In genomic region chr16:58455118-58455517, GRCm38 (mm10) we compare ENCODE assay signal across 16 mouse cellular contexts. TPM values are rescaled to one million over a fixed set of nuclear protein-coding genes. Genes with fewer than 3 reads are reported as not detected.
A peak's percentile ranks its signal among the peaks of the same experiment; 100 is the strongest.
DNase-seq lines count a peak whose midpoint lies in the region; ATAC-seq and TF ChIP-seq lines count a peak whose summit lies in the region.
"Had no signal": no experiment of that assay in that cellular context is flagged by ENCODE, and none has a peak within 500 bp of the region (broad histone marks: within the 10 kb centered on the region; RNA-seq: fewer than 3 reads in every experiment).

No protein-coding gene starts in this region.

- no peak overlapping the region for H3K4me3 ChIP-seq in intestine, embryonic 14.5 days (ENCODE audit: low read depth, low read length)
- no peak overlapping the region for H3K4me3 ChIP-seq in intestine, postnatal 0 days (ENCODE audit: low read depth, low read length)
- no peak overlapping the region for H3K4me3 ChIP-seq in liver, embryonic 14.5 days (ENCODE audit: insufficient read depth in 1 of 2, low read depth in 2 of 2, low read length in 2 of 2)
- H3K4me3 ChIP-seq: embryonic facial prominence, embryonic 12.5 days; forebrain, embryonic 12.5 days; heart, embryonic 12.5 days; limb, embryonic 13.5 days; midbrain, embryonic 13.5 days; neural tube, embryonic 13.5 days had no signal

- peak; percentile 29 for DNase-seq in intestine, embryonic 14.5 days (ENCODE audit: low spot score)
- no peak for DNase-seq in liver, embryonic 14.5 days (ENCODE audit: low read depth in 3 of 3, low spot score in 3 of 3)
- DNase-seq in cerebellum, adult 11 months, result no peak
- DNase-seq in frontal cortex, postnatal 25 days (ENCODE audit: low spot score in 2 of 2), result no peak
- DNase-seq in thymus, postnatal 14 days, result no peak

- no peak overlapping the region for H3K9ac ChIP-seq in intestine, embryonic 14.5 days (ENCODE audit: low read length)
- no peak overlapping the region for H3K9ac ChIP-seq in intestine, postnatal 0 days (ENCODE audit: low read depth, low read length)
- peak overlapping the region; percentile 5 for H3K9ac ChIP-seq in liver, embryonic 14.5 days (replicated peaks)
- H3K9ac ChIP-seq: embryonic facial prominence, embryonic 12.5 days; forebrain, embryonic 12.5 days; heart, embryonic 12.5 days; hindbrain, embryonic 14.5 days; limb, embryonic 13.5 days; midbrain, embryonic 13.5 days; neural tube, embryonic 13.5 days had no signal

- no peak overlapping the region for H3K4me2 ChIP-seq in intestine, embryonic 14.5 days (ENCODE audit: low read length)
- H3K4me2 ChIP-seq in intestine, postnatal 0 days (replicated peaks; ENCODE audit: low read depth), result no peak overlapping the region
- peak overlapping the region; percentile 56 for H3K4me2 ChIP-seq in liver, embryonic 14.5 days (ENCODE audit: low read depth)
- H3K4me2 ChIP-seq: embryonic facial prominence, embryonic 12.5 days; forebrain, embryonic 12.5 days; heart, embryonic 12.5 days; hindbrain, embryonic 14.5 days; limb, embryonic 13.5 days; midbrain, embryonic 13.5 days; neural tube, embryonic 13.5 days had no signal

- H3K9me3 ChIP-seq in intestine, embryonic 14.5 days (ENCODE audit: control insufficient read depth, low read length), result no peaks in the 10 kb centered on the region
- no peaks in the 10 kb centered on the region for H3K9me3 ChIP-seq in intestine, postnatal 0 days (ENCODE audit: control insufficient read depth)
- H3K9me3 ChIP-seq in liver, embryonic 14.5 days (ENCODE audit: control insufficient read depth, low read length), result no peaks in the 10 kb centered on the region
- H3K9me3 ChIP-seq: embryonic facial prominence, embryonic 12.5 days; forebrain, embryonic 12.5 days; heart, embryonic 12.5 days; limb, embryonic 13.5 days; midbrain, embryonic 13.5 days; neural tube, embryonic 13.5 days had no signal

- no peak overlapping the region for H3K27ac ChIP-seq in intestine, embryonic 14.5 days (ENCODE audit: low read depth)
- H3K27ac ChIP-seq in intestine, postnatal 0 days (ENCODE audit: low read depth, low read length), result no peak overlapping the region
- peak overlapping the region; percentile 76 for H3K27ac ChIP-seq in liver, embryonic 14.5 days
- H3K27ac ChIP-seq: embryonic facial prominence, embryonic 12.5 days; forebrain, embryonic 12.5 days; hindbrain, embryonic 14.5 days; kidney, postnatal 0 days; limb, embryonic 13.5 days; macrophage; midbrain, embryonic 13.5 days; neural tube, embryonic 13.5 days had no signal

- TF ChIP-seq CTCF in intestine, postnatal 0 days (IDR thresholded peaks at IDR 0.05; ENCODE audit: low read depth), result no peak
- no peak for TF ChIP-seq CTCF in liver, embryonic 14.5 days (IDR thresholded peaks at IDR 0.05; ENCODE audit: low read depth)

- no peak for ATAC-seq in intestine, embryonic 14.5 days (replicated peaks; ENCODE audit: low FRiP score, low TSS enrichment, low read depth)
- ATAC-seq in intestine, postnatal 0 days, result no peak
- 0 out of 2 replicates have a peak, but pooled peaks have one; percentile 51 for ATAC-seq in erythroblast, adult 5-6 weeks (replicated peaks; ENCODE audit: low FRiP score, poor library complexity, severe bottlenecking)
- ATAC-seq in liver, embryonic 14.5 days (ENCODE audit: insufficient read depth), result peak; percentile 32; the same call in 1 of the 2 replicates
- ATAC-seq: midbrain, embryonic 13.5 days had no signal

- WGBS in intestine, embryonic 14.5 days, result 90% methylated on average over 5 of the region's 5 CpGs
- WGBS in intestine, postnatal 0 days, result 84% methylated on average over 5 of the region's 5 CpGs
- WGBS in liver, embryonic 14.5 days (ENCODE audit: insufficient replicate concordance), result 23% methylated on average over 5 of the region's 5 CpGs

- no peaks in the 10 kb centered on the region for H3K4me1 ChIP-seq in intestine, embryonic 14.5 days (replicated peaks; ENCODE audit: control insufficient read depth, insufficient read depth, low read length)
- H3K4me1 ChIP-seq in intestine, postnatal 0 days (replicated peaks; ENCODE audit: control insufficient read depth, insufficient read depth, low read length), result no peaks in the 10 kb centered on the region
- peaks cover 47 to 49% of the 10 kb centered on the region in 2 experiments for H3K4me1 ChIP-seq in liver, embryonic 14.5 days (replicated peaks; ENCODE audit: control insufficient read depth in 2 of 2, insufficient read depth in 2 of 2, low read length in 1 of 2)
- H3K4me1 ChIP-seq: embryonic facial prominence, embryonic 12.5 days; forebrain, embryonic 12.5 days; limb, embryonic 13.5 days; midbrain, embryonic 13.5 days; neural tube, embryonic 13.5 days had no signal

- TF ChIP-seq EP300 in liver, embryonic 14.5 days (IDR thresholded peaks at IDR 0.05; ENCODE audit: low read depth), result no peak

- H3K27me3 ChIP-seq in intestine, embryonic 14.5 days (replicated peaks; ENCODE audit: control insufficient read depth, insufficient read depth, low read length), result no peaks in the 10 kb centered on the region
- no peaks in the 10 kb centered on the region for H3K27me3 ChIP-seq in intestine, postnatal 0 days (replicated peaks; ENCODE audit: control insufficient read depth, insufficient read depth, low read length)
- no peaks in the 10 kb centered on the region for H3K27me3 ChIP-seq in liver, embryonic 14.5 days (ENCODE audit: control insufficient read depth, insufficient read depth, low read length)
- H3K27me3 ChIP-seq: embryonic facial prominence, embryonic 12.5 days; forebrain, embryonic 12.5 days; heart, embryonic 12.5 days; limb, embryonic 13.5 days; midbrain, embryonic 13.5 days; neural tube, embryonic 13.5 days had no signal

- peaks cover 50% of the 10 kb centered on the region for H3K36me3 ChIP-seq in intestine, embryonic 14.5 days (ENCODE audit: control insufficient read depth, insufficient read depth, low read length)
- H3K36me3 ChIP-seq in intestine, postnatal 0 days (ENCODE audit: control insufficient read depth, insufficient read depth), result peaks cover 4% of the 10 kb centered on the region; the same call in 1 of the 2 replicates
- H3K36me3 ChIP-seq in liver, embryonic 14.5 days (replicated peaks; ENCODE audit: control insufficient read depth, insufficient read depth, low read depth), result no peaks in the 10 kb centered on the region

RNA-seq across cellular contexts. Expression of gene Dcbld2, which starts 46.9 kb away (rescaled TPM):
- polyA plus RNA-seq in intestine, embryonic 14.5 days (2014; fragmentation: Nextera tagmentation; extraction: Ambion mirVana), result 9.2 and 9.8 TPM in 2 replicates
- polyA plus RNA-seq in intestine, postnatal 0 days (2015; fragmentation: Nextera tagmentation; extraction: Ambion mirVana), result 2.2 and 2.6 TPM in 2 replicates
- 2.1 and 6.3 TPM in 2 replicates for total RNA-seq in erythroblast, adult 5-6 weeks (2015; ENCODE audit: low replicate concordance)
- 0.17 and 2.9 TPM in 2 replicates for total RNA-seq in erythroblast, adult 5-6 weeks (2017; ENCODE audit: low replicate concordance)
- 2.6 TPM in 2 replicates for polyA plus RNA-seq in liver, embryonic 14.5 days (2012; rRNA removed)
- polyA plus RNA-seq in liver, embryonic 14.5 days (2014; fragmentation: Nextera tagmentation; extraction: Ambion mirVana), result 0.84 and 0.90 TPM in 2 replicates

Comparison
In these comparisons a context has a peak if more than half of its experiments do, and no peak if none do; other contexts are left out.
1. ATAC-seq: peak in erythroblast, adult 5-6 weeks (single experiment) and liver, embryonic 14.5 days (single experiment); none in intestine, embryonic 14.5 days (single experiment) and intestine, postnatal 0 days (single experiment).